Mouse (Mus musculus): ENCODE results near the gene Lyzl4. TPM values are rescaled to one million over a fixed set of nuclear protein-coding genes. Genes with fewer than 3 reads are reported as not detected.

The Lyzl4 gene
- polyA plus RNA-seq (2012; rRNA removed), result 0.38 and 0.63 TPM in 2 replicates

GRCm38 (mm10) chr9:121642001-121642400 lies at the start of gene Lyzl4:
TSS of gene Lyzl4 (minus strand) at chr9:121642096.
- peak; percentile 57; the same call in 1 of the 2 replicates for TF ChIP-seq CTCF (IDR thresholded peaks at IDR 0.05; ENCODE audit: borderline replicate concordance, insufficient read depth, low read depth, low read length)
- no peak for TF ChIP-seq POLR2A (IDR thresholded peaks at IDR 0.05; ENCODE audit: borderline replicate concordance, insufficient read depth, low read length)
- Histone ChIP-seq H3K27me3 (ENCODE audit: control insufficient read depth, insufficient read depth, low read length) (no peaks in the 10 kb centered on the region), H3K27ac (ENCODE audit: insufficient read depth, low read length) (peak within 1 kb of the TSS; percentile 32; the same call in 1 of the 2 replicates), H3K4me3 (replicated peaks; ENCODE audit: insufficient read depth, low read depth, low read length) (peak within 1 kb of the TSS; percentile 63), H3K4me1 (ENCODE audit: control insufficient read depth, insufficient read depth, low read length) (peaks cover 10% of the 10 kb centered on the region)
- under 1% methylated on average over 26 of the region's 26 CpGs for WGBS
- peak; percentile 81 to 82 for DNase-seq

DNA sequence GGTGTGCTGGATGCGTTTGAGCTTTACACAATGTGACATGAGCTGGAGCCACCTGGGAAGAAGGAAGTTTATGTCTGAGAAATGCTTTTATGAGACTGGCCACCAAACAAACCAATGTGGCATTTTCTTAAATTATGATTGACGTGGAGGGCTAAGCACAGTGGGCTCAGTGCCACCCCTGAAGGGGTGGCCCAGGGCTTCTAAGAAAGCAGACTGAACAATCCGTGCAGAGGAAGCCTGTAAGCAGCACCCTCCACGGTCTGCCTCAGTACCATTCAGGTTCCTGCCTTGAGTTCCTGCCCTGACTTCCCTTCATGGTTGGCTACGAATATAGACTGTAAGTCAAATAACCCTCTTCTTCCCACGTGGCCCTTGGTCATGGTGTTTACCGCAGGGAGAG lies 48.8 kb upstream of the Lyzl4 start:
- DNase-seq, result no peak
- no peak overlapping the region for H3K4me3 ChIP-seq (replicated peaks; ENCODE audit: insufficient read depth, low read depth, low read length)
- no peaks in the 10 kb centered on the region for H3K4me1 ChIP-seq (ENCODE audit: control insufficient read depth, insufficient read depth, low read length)
- H3K27me3 ChIP-seq (ENCODE audit: control insufficient read depth, insufficient read depth, low read length), result no peaks in the 10 kb centered on the region
- 57% methylated on average over 7 of the region's 7 CpGs for WGBS
- H3K27ac ChIP-seq (ENCODE audit: insufficient read depth, low read length), result no peak overlapping the region
- TF ChIP-seq POLR2A (IDR thresholded peaks at IDR 0.05; ENCODE audit: borderline replicate concordance, insufficient read depth, low read length) (no peak), CTCF (IDR thresholded peaks at IDR 0.05; ENCODE audit: borderline replicate concordance, insufficient read depth, low read depth, low read length) (no peak)

DNA sequence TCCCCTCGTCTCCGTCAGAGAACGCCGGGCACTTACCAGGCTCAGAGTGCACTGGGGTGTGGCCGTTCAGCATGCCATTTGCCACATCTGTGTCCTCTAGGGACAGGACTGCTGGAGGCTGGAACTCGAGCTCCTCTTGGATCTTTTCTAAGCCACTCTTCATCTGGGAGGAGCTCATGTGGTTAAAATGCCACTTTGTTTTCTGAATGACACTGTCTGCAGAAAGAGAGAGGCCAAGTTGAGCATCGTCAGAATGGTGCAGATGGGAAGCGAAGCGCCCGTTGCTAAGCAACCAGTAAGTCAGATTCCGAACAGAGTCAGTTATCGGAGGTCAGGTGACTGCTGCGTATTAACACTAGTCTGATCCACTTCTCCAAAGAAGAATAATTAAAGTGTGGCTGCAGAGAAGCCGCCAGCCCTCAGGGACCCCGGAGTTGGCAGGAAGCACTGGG lies 48.3 kb upstream of the Lyzl4 start:
- Histone ChIP-seq H3K27ac (ENCODE audit: insufficient read depth, low read length) (no peak overlapping the region), H3K4me1 (ENCODE audit: control insufficient read depth, insufficient read depth, low read length) (no peaks in the 10 kb centered on the region), H3K4me3 (replicated peaks; ENCODE audit: insufficient read depth, low read depth, low read length) (no peak overlapping the region), H3K27me3 (ENCODE audit: control insufficient read depth, insufficient read depth, low read length) (no peaks in the 10 kb centered on the region)
- WGBS, result 28% methylated on average over 15 of the region's 15 CpGs
- no peak for DNase-seq
- no peak for TF ChIP-seq CTCF (IDR thresholded peaks at IDR 0.05; ENCODE audit: borderline replicate concordance, insufficient read depth, low read depth, low read length)

DNA sequence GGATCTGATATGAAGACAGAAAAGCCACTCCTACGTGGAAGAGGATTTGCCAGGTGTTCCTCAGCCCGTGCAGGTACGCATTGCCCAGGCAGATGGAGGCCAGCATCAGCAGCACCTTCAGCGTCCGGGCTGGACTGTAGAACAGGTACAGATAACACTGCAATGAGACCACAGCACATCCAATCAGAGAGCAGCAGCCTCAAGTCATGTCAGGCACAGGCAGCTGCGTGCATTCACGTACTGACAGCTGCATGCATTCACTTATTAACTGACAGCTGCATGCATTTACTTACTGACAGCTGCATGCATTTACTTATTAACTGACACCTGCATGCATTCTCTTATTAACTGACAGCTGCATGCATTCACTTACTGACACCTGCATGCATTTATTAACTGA lies 42.8 kb upstream of the Lyzl4 start:
- no peak for DNase-seq
- H3K27me3 ChIP-seq (ENCODE audit: control insufficient read depth, insufficient read depth, low read length), result no peaks in the 10 kb centered on the region
- H3K4me3 ChIP-seq (replicated peaks; ENCODE audit: insufficient read depth, low read depth, low read length), result no peak overlapping the region
- WGBS, result 82% methylated on average over 7 of the region's 7 CpGs
- TF ChIP-seq POLR2A (IDR thresholded peaks at IDR 0.05; ENCODE audit: borderline replicate concordance, insufficient read depth, low read length), result no peak
- H3K27ac ChIP-seq (ENCODE audit: insufficient read depth, low read length), result no peak overlapping the region
- no peaks in the 10 kb centered on the region for H3K4me1 ChIP-seq (ENCODE audit: control insufficient read depth, insufficient read depth, low read length)

- no peaks in the 10 kb centered on the region for H3K27me3 ChIP-seq (ENCODE audit: control insufficient read depth, insufficient read depth, low read length)
- no peak overlapping the region for H3K4me3 ChIP-seq (replicated peaks; ENCODE audit: insufficient read depth, low read depth, low read length)
- no peak overlapping the region for H3K27ac ChIP-seq (ENCODE audit: insufficient read depth, low read length)
- H3K4me1 ChIP-seq (ENCODE audit: control insufficient read depth, insufficient read depth, low read length), result no peaks in the 10 kb centered on the region
- no peak for DNase-seq
- WGBS, result 79% methylated on average over 18 of the region's 18 CpGs
- TF ChIP-seq POLR2A (IDR thresholded peaks at IDR 0.05; ENCODE audit: borderline replicate concordance, insufficient read depth, low read length) (no peak), CTCF (IDR thresholded peaks at IDR 0.05; ENCODE audit: borderline replicate concordance, insufficient read depth, low read depth, low read length) (no peak)
Observed at GRCm38 (mm10) chr9:121682037-121682680, 40.3 kb upstream of the Lyzl4 start.

DNA sequence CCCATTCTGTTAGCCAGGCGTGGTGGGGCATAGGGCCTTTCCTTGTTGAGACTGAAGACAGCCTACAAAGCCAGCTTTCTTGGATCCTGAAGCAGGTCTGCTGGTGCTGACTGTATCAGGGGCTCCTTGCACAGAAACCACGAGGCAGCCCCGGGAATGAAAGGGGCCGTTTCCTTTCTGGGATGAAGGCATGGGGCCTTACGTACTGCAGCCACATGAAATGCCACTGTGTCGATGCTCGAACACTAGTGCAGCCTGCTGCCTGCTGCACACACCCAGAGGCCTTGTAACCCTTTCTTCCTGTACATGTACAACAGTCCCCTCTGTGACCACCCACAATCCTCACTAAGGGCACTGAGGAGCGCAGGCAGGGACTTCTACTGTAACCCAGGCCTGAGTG lies 39.3 kb upstream of the Lyzl4 start:
- no peak overlapping the region for H3K27ac ChIP-seq (ENCODE audit: insufficient read depth, low read length)
- no peak overlapping the region for H3K4me3 ChIP-seq (replicated peaks; ENCODE audit: insufficient read depth, low read depth, low read length)
- no peaks in the 10 kb centered on the region for H3K27me3 ChIP-seq (ENCODE audit: control insufficient read depth, insufficient read depth, low read length)
- no peak for TF ChIP-seq POLR2A (IDR thresholded peaks at IDR 0.05; ENCODE audit: borderline replicate concordance, insufficient read depth, low read length)
- TF ChIP-seq CTCF (IDR thresholded peaks at IDR 0.05; ENCODE audit: borderline replicate concordance, insufficient read depth, low read depth, low read length), result no peak
- no peak for DNase-seq
- WGBS, result 76% methylated on average over 8 of the region's 8 CpGs
- H3K4me1 ChIP-seq (ENCODE audit: control insufficient read depth, insufficient read depth, low read length), result no peaks in the 10 kb centered on the region

- Histone ChIP-seq H3K27me3 (ENCODE audit: control insufficient read depth, insufficient read depth, low read length) (0 out of 2 replicates have a peak, but pooled peaks cover 1% of the 10 kb centered on the region), H3K4me3 (replicated peaks; ENCODE audit: insufficient read depth, low read depth, low read length) (no peak overlapping the region), H3K4me1 (ENCODE audit: control insufficient read depth, insufficient read depth, low read length) (no peaks in the 10 kb centered on the region), H3K27ac (ENCODE audit: insufficient read depth, low read length) (no peak overlapping the region)
- TF ChIP-seq CTCF (IDR thresholded peaks at IDR 0.05; ENCODE audit: borderline replicate concordance, insufficient read depth, low read depth, low read length) (peak; percentile 76), POLR2A (IDR thresholded peaks at IDR 0.05; ENCODE audit: borderline replicate concordance, insufficient read depth, low read length) (no peak)
- peak; percentile 29 to 35 for DNase-seq
- WGBS, result 11% methylated on average over 6 of the region's 6 CpGs
Observed at GRCm38 (mm10) chr9:121679549-121679948, 37.7 kb upstream of the Lyzl4 start.

- 58% methylated on average over 8 of the region's 8 CpGs for WGBS
- TF ChIP-seq CTCF (IDR thresholded peaks at IDR 0.05; ENCODE audit: borderline replicate concordance, insufficient read depth, low read depth, low read length) (no peak), POLR2A (IDR thresholded peaks at IDR 0.05; ENCODE audit: borderline replicate concordance, insufficient read depth, low read length) (no peak)
Observed at GRCm38 (mm10) chr9:121677476-121677875, 35.6 kb upstream of the Lyzl4 start.

More at GRCm38 (mm10) chr9:121677476-121677875, 35.6 kb upstream of the Lyzl4 start:
- Histone ChIP-seq H3K27ac (ENCODE audit: insufficient read depth, low read length) (no peak overlapping the region), H3K4me3 (replicated peaks; ENCODE audit: insufficient read depth, low read depth, low read length) (no peak overlapping the region), H3K27me3 (ENCODE audit: control insufficient read depth, insufficient read depth, low read length) (0 out of 2 replicates have a peak, but pooled peaks cover 1% of the 10 kb centered on the region), H3K4me1 (ENCODE audit: control insufficient read depth, insufficient read depth, low read length) (no peaks in the 10 kb centered on the region)
- no peak for DNase-seq

Measured in cerebellum, adult 2 months (tissue).